Mouse (Mus musculus) thymus, postnatal 0 days (tissue): ENCODE measurements around the gene Pms2. TPM values are rescaled to one million over a fixed set of nuclear protein-coding genes. Genes with fewer than 3 reads are reported as not detected.
A peak's percentile ranks its signal among the peaks of the same experiment; 100 is the strongest.

Experiments used
- DNase-seq: peaks from one replicate; pipeline ENCODE4 v3.0.0-alpha.2; 2015; ENCODE audit warnings: low spot score
- polyA plus RNA-seq: library from polyadenylated mRNA; unstranded; fragments of >200 nt; fragmentation: Nextera tagmentation; extraction: Ambion mirVana; gene quantifications from 2 replicates; pipeline ENCODE4 v1.2.1, GENCODE M21; 2015

Pms2 gene
- 25.7 and 28.6 TPM in 2 replicates for polyA plus RNA-seq

GRCm38 (mm10) chr5:143909417-143910400 is at the start of gene Pms2, which contains the start of gene Aimp2:
Gene Pms2 (plus strand): TSS chr5:143909964.
Gene Aimp2 (minus strand): TSS chr5:143909847.
- peak; percentile 97 for DNase-seq

- no peak for DNase-seq
These were observed 38.1 kb upstream of the Pms2 start for GRCm38 (mm10) chr5:143871547-143872169.

GRCm38 (mm10) chr5:143874571-143874970 is 35.2 kb upstream of the Pms2 start:
- DNase-seq, result no peak

GRCm38 (mm10) chr5:143885274-143885673 is 24.5 kb upstream of the Pms2 start:
- no peak for DNase-seq

- DNase-seq, result no peak
These were observed 19.0 kb upstream of the Pms2 start for GRCm38 (mm10) chr5:143890741-143891140.

- no peak for DNase-seq
These were observed 17.4 kb upstream of the Pms2 start for GRCm38 (mm10) chr5:143892255-143892886.

- DNase-seq, result no peak
These were observed 16.4 kb upstream of the Pms2 start for GRCm38 (mm10) chr5:143893396-143893795.

- DNase-seq, result no peak
These were observed 12.0 kb upstream of the Pms2 start, which contains the start of gene Ankrd61 for GRCm38 (mm10) chr5:143897635-143898330. Gene Ankrd61 (minus strand): TSS chr5:143897685.

GRCm38 (mm10) chr5:143902111-143902510 is 7.7 kb upstream of the Pms2 start:
- DNase-seq, result no peak

GRCm38 (mm10) chr5:143903813-143904212 is 6.0 kb upstream of the Pms2 start:
- no peak for DNase-seq

GRCm38 (mm10) chr5:143906429-143906828 is 3.3 kb upstream of the Pms2 start:
- no peak for DNase-seq

- DNase-seq, result no peak
These were observed 838 bp upstream of the Pms2 start for GRCm38 (mm10) chr5:143908926-143909325.

- no peak for DNase-seq
These were observed 6.5 kb downstream of the Pms2 start for GRCm38 (mm10) chr5:143916221-143916620.

- DNase-seq, result peak; percentile 70
These were observed 7.7 kb downstream of the Pms2 start for GRCm38 (mm10) chr5:143917418-143917817.

- DNase-seq, result no peak
These were observed 8.4 kb downstream of the Pms2 start for GRCm38 (mm10) chr5:143918120-143918519.

GRCm38 (mm10) chr5:143924781-143925452 is 15.2 kb downstream of the Pms2 start:
- no peak for DNase-seq

- DNase-seq, result no peak
These were observed 18.1 kb downstream of the Pms2 start, which contains the start of gene Gm42421 for GRCm38 (mm10) chr5:143927875-143928274. Gene Gm42421 (plus strand): TSS chr5:143928175.

- DNase-seq, result no peak
These were observed 19.5 kb downstream of the Pms2 start for GRCm38 (mm10) chr5:143929291-143929690.

- DNase-seq, result no peak
These were observed 20.9 kb downstream of the Pms2 start for GRCm38 (mm10) chr5:143930656-143931055.

GRCm38 (mm10) chr5:143931863-143932580 is 22.3 kb downstream of the Pms2 start:
- no peak for DNase-seq
